Mouse (Mus musculus): Measurements from ENCODE around the gene Cd36. TPM values are rescaled to one million over a fixed set of nuclear protein-coding genes. Genes with fewer than 3 reads are reported as not detected.

The Cd36 gene
- polyA plus RNA-seq, 1 experiment: 17.0 TPM

- no peaks in the 10 kb centered on the region for H3K4me1 ChIP-seq (replicated peaks; ENCODE audit: control insufficient read depth, insufficient read depth, low read length)
- no peak for DNase-seq
- 89% methylated on average over 3 of the region's 3 CpGs for WGBS
- no peak overlapping the region for H3K4me3 ChIP-seq (ENCODE audit: control insufficient read depth, insufficient read depth, low read length)
- no peak overlapping the region for H3K27ac ChIP-seq (ENCODE audit: control insufficient read depth, insufficient read depth, low read length)
- TF ChIP-seq POLR2A (IDR thresholded peaks at IDR 0.05; ENCODE audit: control insufficient read depth, extremely low read depth, insufficient read depth, low read length, poor library complexity): no peak
- TF ChIP-seq CTCF (IDR thresholded peaks at IDR 0.05; ENCODE audit: borderline replicate concordance, control insufficient read depth, extremely low read depth, insufficient read depth, low read length, poor library complexity): no peak
- H3K36me3 ChIP-seq (ENCODE audit: control insufficient read depth, insufficient read depth, low read length): no peaks in the 10 kb centered on the region
- no peaks in the 10 kb centered on the region for H3K27me3 ChIP-seq (ENCODE audit: control insufficient read depth, insufficient read depth, low read length)
Observed at GRCm38 (mm10) chr5:17854127-17854923, 34.3 kb downstream of the Cd36 start.

- TF ChIP-seq POLR2A (IDR thresholded peaks at IDR 0.05; ENCODE audit: control insufficient read depth, extremely low read depth, insufficient read depth, low read length, poor library complexity): no peak
- TF ChIP-seq CTCF (IDR thresholded peaks at IDR 0.05; ENCODE audit: borderline replicate concordance, control insufficient read depth, extremely low read depth, insufficient read depth, low read length, poor library complexity): no peak
- no peak overlapping the region for H3K4me3 ChIP-seq (ENCODE audit: control insufficient read depth, insufficient read depth, low read length)
- H3K36me3 ChIP-seq (ENCODE audit: control insufficient read depth, insufficient read depth, low read length): no peaks in the 10 kb centered on the region
- no peak overlapping the region for H3K27ac ChIP-seq (ENCODE audit: control insufficient read depth, insufficient read depth, low read length)
- 88% methylated on average over 2 of the region's 2 CpGs for WGBS
- no peaks in the 10 kb centered on the region for H3K4me1 ChIP-seq (replicated peaks; ENCODE audit: control insufficient read depth, insufficient read depth, low read length)
- DNase-seq: no peak
- no peaks in the 10 kb centered on the region for H3K27me3 ChIP-seq (ENCODE audit: control insufficient read depth, insufficient read depth, low read length)
Observed at GRCm38 (mm10) chr5:17850582-17850981, 38.0 kb downstream of the Cd36 start.

GRCm38 (mm10) chr5:17849582-17849981 is 39.0 kb downstream of the Cd36 start:
- Histone ChIP-seq H3K36me3 (ENCODE audit: control insufficient read depth, insufficient read depth, low read length) (no peaks in the 10 kb centered on the region), H3K27ac (ENCODE audit: control insufficient read depth, insufficient read depth, low read length) (no peak overlapping the region), H3K27me3 (ENCODE audit: control insufficient read depth, insufficient read depth, low read length) (no peaks in the 10 kb centered on the region), H3K4me1 (replicated peaks; ENCODE audit: control insufficient read depth, insufficient read depth, low read length) (no peaks in the 10 kb centered on the region), H3K4me3 (ENCODE audit: control insufficient read depth, insufficient read depth, low read length) (no peak overlapping the region)
- 94% methylated on average over 1 of the region's 1 CpGs for WGBS
- DNase-seq: no peak
- TF ChIP-seq CTCF (IDR thresholded peaks at IDR 0.05; ENCODE audit: borderline replicate concordance, control insufficient read depth, extremely low read depth, insufficient read depth, low read length, poor library complexity): no peak

GRCm38 (mm10) chr5:17848733-17849132 is 39.9 kb downstream of the Cd36 start:
- Histone ChIP-seq H3K27ac (ENCODE audit: control insufficient read depth, insufficient read depth, low read length) (no peak overlapping the region), H3K4me3 (ENCODE audit: control insufficient read depth, insufficient read depth, low read length) (no peak overlapping the region), H3K4me1 (replicated peaks; ENCODE audit: control insufficient read depth, insufficient read depth, low read length) (no peaks in the 10 kb centered on the region), H3K27me3 (ENCODE audit: control insufficient read depth, insufficient read depth, low read length) (no peaks in the 10 kb centered on the region), H3K36me3 (ENCODE audit: control insufficient read depth, insufficient read depth, low read length) (no peaks in the 10 kb centered on the region)
- 100% methylated on average over 2 of the region's 2 CpGs for WGBS
- no peak for DNase-seq
- TF ChIP-seq CTCF (IDR thresholded peaks at IDR 0.05; ENCODE audit: borderline replicate concordance, control insufficient read depth, extremely low read depth, insufficient read depth, low read length, poor library complexity) (no peak), POLR2A (IDR thresholded peaks at IDR 0.05; ENCODE audit: control insufficient read depth, extremely low read depth, insufficient read depth, low read length, poor library complexity) (no peak)

GRCm38 (mm10) chr5:17848267-17848666 is 40.3 kb downstream of the Cd36 start:
- no peak for DNase-seq
- no peak overlapping the region for H3K27ac ChIP-seq (ENCODE audit: control insufficient read depth, insufficient read depth, low read length)
- WGBS: 92% methylated on average over 1 of the region's 1 CpGs
- H3K36me3 ChIP-seq (ENCODE audit: control insufficient read depth, insufficient read depth, low read length): no peaks in the 10 kb centered on the region
- H3K4me3 ChIP-seq (ENCODE audit: control insufficient read depth, insufficient read depth, low read length): no peak overlapping the region
- H3K27me3 ChIP-seq (ENCODE audit: control insufficient read depth, insufficient read depth, low read length): no peaks in the 10 kb centered on the region
- H3K4me1 ChIP-seq (replicated peaks; ENCODE audit: control insufficient read depth, insufficient read depth, low read length): no peaks in the 10 kb centered on the region
- TF ChIP-seq CTCF (IDR thresholded peaks at IDR 0.05; ENCODE audit: borderline replicate concordance, control insufficient read depth, extremely low read depth, insufficient read depth, low read length, poor library complexity) (no peak), POLR2A (IDR thresholded peaks at IDR 0.05; ENCODE audit: control insufficient read depth, extremely low read depth, insufficient read depth, low read length, poor library complexity) (no peak)

GRCm38 (mm10) chr5:17843921-17844320 is 44.7 kb downstream of the Cd36 start:
- WGBS: 97% methylated on average over 3 of the region's 3 CpGs
- no peak for DNase-seq
- Histone ChIP-seq H3K27me3 (ENCODE audit: control insufficient read depth, insufficient read depth, low read length) (no peaks in the 10 kb centered on the region), H3K36me3 (ENCODE audit: control insufficient read depth, insufficient read depth, low read length) (no peaks in the 10 kb centered on the region), H3K4me1 (replicated peaks; ENCODE audit: control insufficient read depth, insufficient read depth, low read length) (no peaks in the 10 kb centered on the region), H3K27ac (ENCODE audit: control insufficient read depth, insufficient read depth, low read length) (no peak overlapping the region), H3K4me3 (ENCODE audit: control insufficient read depth, insufficient read depth, low read length) (no peak overlapping the region)
- no peak for TF ChIP-seq CTCF (IDR thresholded peaks at IDR 0.05; ENCODE audit: borderline replicate concordance, control insufficient read depth, extremely low read depth, insufficient read depth, low read length, poor library complexity)
- no peak for TF ChIP-seq POLR2A (IDR thresholded peaks at IDR 0.05; ENCODE audit: control insufficient read depth, extremely low read depth, insufficient read depth, low read length, poor library complexity)

GRCm38 (mm10) chr5:17843316-17843715 is 45.3 kb downstream of the Cd36 start:
- Histone ChIP-seq H3K27me3 (ENCODE audit: control insufficient read depth, insufficient read depth, low read length) (no peaks in the 10 kb centered on the region), H3K4me1 (replicated peaks; ENCODE audit: control insufficient read depth, insufficient read depth, low read length) (no peaks in the 10 kb centered on the region), H3K27ac (ENCODE audit: control insufficient read depth, insufficient read depth, low read length) (no peak overlapping the region), H3K36me3 (ENCODE audit: control insufficient read depth, insufficient read depth, low read length) (no peaks in the 10 kb centered on the region), H3K4me3 (ENCODE audit: control insufficient read depth, insufficient read depth, low read length) (no peak overlapping the region)
- DNase-seq: no peak
- no peak for TF ChIP-seq POLR2A (IDR thresholded peaks at IDR 0.05; ENCODE audit: control insufficient read depth, extremely low read depth, insufficient read depth, low read length, poor library complexity)
- TF ChIP-seq CTCF (IDR thresholded peaks at IDR 0.05; ENCODE audit: borderline replicate concordance, control insufficient read depth, extremely low read depth, insufficient read depth, low read length, poor library complexity): no peak
- WGBS: 63% methylated on average over 5 of the region's 5 CpGs
